Mouse (Mus musculus): Measurements from ENCODE around the gene Lrrc49.

- TF ChIP-seq EP300 (IDR thresholded peaks at IDR 0.05) (no peak), CTCF (IDR thresholded peaks at IDR 0.05) (no peak)
Measured at GRCm38 (mm10) chr9:60558507-60558906, 129.5 kb downstream of the Lrrc49 start.

Measured in lung, postnatal 0 days (tissue).